Mouse (Mus musculus) midbrain, embryonic 14.5 days (tissue): ENCODE measurements around the gene Tmem239. TPM values are rescaled to one million over a fixed set of nuclear protein-coding genes. Genes with fewer than 3 reads are reported as not detected.

Experiments
- ATAC-seq: fragments of 200-750 bp; cut with Nextera tagmentation; 2 replicates; pipeline ENCODE4 v1.8.0; 2017; ENCODE audit warnings: moderate number of reproducible peaks, moderate library complexity; ENCODE audit not compliant: low FRiP score, low TSS enrichment
- DNase-seq: peaks from one replicate; pipeline ENCODE4 v3.0.0-alpha.2; 2015
- H3K27ac ChIP-seq: fragments of 300-500 bp; sonication (generic); replicated peaks from 2 replicates; pipeline ENCODE4 v1.5.1; 2014; ENCODE audit warnings: mild to moderate bottlenecking, low read depth, low read length, moderate library complexity
- H3K27me3 ChIP-seq: fragments of 300-500 bp; sonication (generic); 2 replicates; pipeline ENCODE4 v1.6.1; 2014; ENCODE audit warnings: low read length, control low read depth, mixed read lengths; ENCODE audit not compliant: control insufficient read depth, insufficient read depth
- H3K36me3 ChIP-seq: fragments of 300-500 bp; sonication (generic); 2 replicates; pipeline ENCODE4 v1.6.1; 2014; ENCODE audit warnings: low read length, control low read depth; ENCODE audit not compliant: control insufficient read depth, insufficient read depth
- H3K4me1 ChIP-seq: fragments of 300-500 bp; sonication (generic); 2 replicates; pipeline ENCODE4 v1.6.1; 2014; ENCODE audit warnings: mild to moderate bottlenecking, antibody characterized with exemption, low read length, control low read depth; ENCODE audit not compliant: control insufficient read depth, insufficient read depth
- H3K4me2 ChIP-seq: fragments of 300-500 bp; sonication (generic); 2 replicates; pipeline ENCODE4 v1.6.1; 2014; ENCODE audit warnings: mild to moderate bottlenecking, low read length, moderate library complexity
- H3K4me3 ChIP-seq: fragments of 300-500 bp; sonication (generic); replicated peaks from 2 replicates; pipeline ENCODE4 v1.5.1; 2014; ENCODE audit warnings: low read depth, low read length
- H3K9ac ChIP-seq: fragments of 300-500 bp; sonication (generic); replicated peaks from 2 replicates; pipeline ENCODE4 v1.6.1; 2014; ENCODE audit warnings: mild to moderate bottlenecking, low read length, moderate library complexity
- H3K9me3 ChIP-seq: fragments of 300-500 bp; sonication (generic); 2 replicates; pipeline ENCODE4 v1.6.1; 2016; ENCODE audit warnings: low read length, control low read depth, mixed read lengths; ENCODE audit not compliant: control insufficient read depth
- WGBS: fragments of 180-500 bp; shearing (Covaris S2); extraction: QIAGEN DNeasy Blood & Tissue Kit; methylation state at CpG from one replicate; pipeline ENCODE4 v1.1.7; 2014; 5-methylcytosine and 5-hydroxymethylcytosine counted together
- polyA plus RNA-seq: library from polyadenylated mRNA; unstranded; fragments of >200 nt; fragmentation: Nextera tagmentation; extraction: Ambion mirVana; gene quantifications from 2 replicates; pipeline ENCODE4 v1.2.1, GENCODE M21; 2014

Gene Tmem239
- polyA plus RNA-seq, 1 experiment from 2014 or later: not detected

GRCm38 (mm10) chr2:130436769-130437168 lies 30.5 kb downstream of the Tmem239 start:
- ATAC-seq (no peak), DNase-seq (no peak)
- WGBS: 98% methylated on average over 1 of the region's 1 CpGs
- Histone ChIP-seq H3K9ac (no peak overlapping the region), H3K4me2 (no peak overlapping the region), H3K27ac (no peak overlapping the region), H3K4me1 (no peaks in the 10 kb centered on the region), H3K27me3 (no peaks in the 10 kb centered on the region), H3K36me3 (peaks cover 52% of the 10 kb centered on the region), H3K9me3 (no peaks in the 10 kb centered on the region), H3K4me3 (no peak overlapping the region)

GRCm38 (mm10) chr2:130438861-130439260 lies 32.6 kb downstream of the Tmem239 start:
- Histone ChIP-seq H3K4me3 (no peak overlapping the region), H3K9ac (no peak overlapping the region), H3K9me3 (no peaks in the 10 kb centered on the region), H3K4me1 (no peaks in the 10 kb centered on the region), H3K4me2 (no peak overlapping the region), H3K27ac (no peak overlapping the region), H3K27me3 (no peaks in the 10 kb centered on the region), H3K36me3 (peaks cover 67% of the 10 kb centered on the region)
- DNase-seq (no peak), ATAC-seq (no peak)
- WGBS: 94% methylated on average over 3 of the region's 3 CpGs

GRCm38 (mm10) chr2:130439840-130440480 lies 33.7 kb downstream of the Tmem239 start:
- Histone ChIP-seq H3K27ac (no peak overlapping the region), H3K36me3 (peaks cover 74% of the 10 kb centered on the region)
- 91% methylated on average over 4 of the region's 4 CpGs for WGBS

GRCm38 (mm10) chr2:130442162-130442561 lies 35.9 kb downstream of the Tmem239 start:
- Histone ChIP-seq H3K9ac (no peak overlapping the region), H3K27ac (no peak overlapping the region), H3K9me3 (no peaks in the 10 kb centered on the region), H3K4me2 (no peak overlapping the region), H3K4me1 (no peaks in the 10 kb centered on the region), H3K27me3 (no peaks in the 10 kb centered on the region), H3K4me3 (no peak overlapping the region), H3K36me3 (peaks cover 83% of the 10 kb centered on the region)
- ATAC-seq (no peak), DNase-seq (no peak)
- WGBS: 66% methylated on average over 10 of the region's 10 CpGs

More at GRCm38 (mm10) chr2:130439840-130440480, 33.7 kb downstream of the Tmem239 start:
- no peaks in the 10 kb centered on the region for H3K9me3 ChIP-seq
- H3K9ac ChIP-seq: no peak overlapping the region
- H3K4me1 ChIP-seq: no peaks in the 10 kb centered on the region
- DNase-seq: no peak
- no peak for ATAC-seq
- no peak overlapping the region for H3K4me2 ChIP-seq
- H3K4me3 ChIP-seq: no peak overlapping the region
- H3K27me3 ChIP-seq: no peaks in the 10 kb centered on the region

- no peak overlapping the region for H3K4me3 ChIP-seq
- 0 out of 2 replicates have a peak, but pooled peaks cover 5% of the 10 kb centered on the region for H3K27me3 ChIP-seq
- no peak for ATAC-seq
- no peak overlapping the region for H3K4me2 ChIP-seq
- no peak for DNase-seq
- no peak overlapping the region for H3K27ac ChIP-seq
- no peaks in the 10 kb centered on the region for H3K9me3 ChIP-seq
- peaks cover 19% of the 10 kb centered on the region for H3K4me1 ChIP-seq
- H3K36me3 ChIP-seq: peaks cover 21% of the 10 kb centered on the region
- no peak overlapping the region for H3K9ac ChIP-seq
Measured at GRCm38 (mm10) chr2:130448449-130448848, 42.2 kb downstream of the Tmem239 start.

GRCm38 (mm10) chr2:130449021-130449793 lies 42.9 kb downstream of the Tmem239 start:
- H3K36me3 ChIP-seq: peaks cover 14% of the 10 kb centered on the region
- 0 out of 2 replicates have a peak, but pooled peaks cover 5% of the 10 kb centered on the region for H3K27me3 ChIP-seq
- ATAC-seq: 0 out of 2 replicates have a peak, but pooled peaks have one; percentile 2
- DNase-seq: peak; percentile 46
- H3K9me3 ChIP-seq: no peaks in the 10 kb centered on the region
- no peak overlapping the region for H3K27ac ChIP-seq
- 9% methylated on average over 17 of the region's 17 CpGs for WGBS
- H3K4me1 ChIP-seq: peaks cover 19% of the 10 kb centered on the region
- H3K4me2 ChIP-seq: peak overlapping the region; percentile 75
- peak overlapping the region; percentile 89; the same call in 1 of the 2 replicates for H3K9ac ChIP-seq
- peak overlapping the region; percentile 89 for H3K4me3 ChIP-seq

GRCm38 (mm10) chr2:130449794-130450433 lies 43.6 kb downstream of the Tmem239 start, which contains the start of gene Ptpra:
Gene Ptpra, plus strand, starts transcription at chr2:130450278.
- peak; percentile 96 for ATAC-seq
- peak within 1 kb of the TSS; percentile 89 for H3K4me3 ChIP-seq
- DNase-seq: peak; percentile 95
- no peaks in the 10 kb centered on the region for H3K9me3 ChIP-seq
- peak within 1 kb of the TSS; percentile 89 for H3K9ac ChIP-seq
- H3K27me3 ChIP-seq: 0 out of 2 replicates have a peak, but pooled peaks cover 5% of the 10 kb centered on the region
- H3K4me1 ChIP-seq: peaks cover 19% of the 10 kb centered on the region
- peak within 1 kb of the TSS; percentile 75 for H3K4me2 ChIP-seq
- H3K36me3 ChIP-seq: 0 out of 2 replicates have a peak, but pooled peaks cover 10% of the 10 kb centered on the region
- WGBS: under 1% methylated on average over 43 of the region's 50 CpGs
- peak within 1 kb of the TSS; percentile 85 for H3K27ac ChIP-seq

- ATAC-seq (peak; percentile 83), DNase-seq (peak; percentile 81)
- Histone ChIP-seq H3K9me3 (no peaks in the 10 kb centered on the region), H3K27ac (peak overlapping the region; percentile 85), H3K27me3 (0 out of 2 replicates have a peak, but pooled peaks cover 5% of the 10 kb centered on the region), H3K4me1 (peaks cover 19% of the 10 kb centered on the region), H3K9ac (peak overlapping the region; percentile 89), H3K4me2 (peak overlapping the region; percentile 75), H3K36me3 (0 out of 2 replicates have a peak, but pooled peaks cover 6% of the 10 kb centered on the region), H3K4me3 (peak overlapping the region; percentile 89)
- under 1% methylated on average over 46 of the region's 47 CpGs for WGBS
Measured at GRCm38 (mm10) chr2:130450434-130450796, 44.1 kb downstream of the Tmem239 start.
